Mouse (Mus musculus): Measurements from ENCODE around the gene Mastl. TPM values are rescaled to one million over a fixed set of nuclear protein-coding genes. Genes with fewer than 3 reads are reported as not detected.

Mastl gene
- 1 to 10 TPM; 8.4 to 8.9 TPM for total RNA-seq (2021)
- long read RNA-seq, experiment 1 = 0 reads
- long read RNA-seq, experiment 2, full-length matches to known transcripts = 1 of 2 reads
- long read RNA-seq, experiment 2, partial matches to known transcripts = 0 of 2 reads
- long read RNA-seq, experiment 2, other reads (novel, unspliced or antisense) = 1 of 2 reads

- peak; percentile 92 for DNase-seq (ENCODE audit: low spot score in 2 of 2)
Observed at GRCm38 (mm10) chr2:23155777-23156607, at the start of gene Mastl, which contains the start of gene Yme1l1. TSS of gene Mastl (minus strand) at chr2:23156024. TSS of gene Yme1l1 (plus strand) at chr2:23156369.

- DNase-seq (ENCODE audit: low spot score in 2 of 2) = no peak
Observed at GRCm38 (mm10) chr2:23202900-23203670, 47.3 kb upstream of the Mastl start.

DNA sequence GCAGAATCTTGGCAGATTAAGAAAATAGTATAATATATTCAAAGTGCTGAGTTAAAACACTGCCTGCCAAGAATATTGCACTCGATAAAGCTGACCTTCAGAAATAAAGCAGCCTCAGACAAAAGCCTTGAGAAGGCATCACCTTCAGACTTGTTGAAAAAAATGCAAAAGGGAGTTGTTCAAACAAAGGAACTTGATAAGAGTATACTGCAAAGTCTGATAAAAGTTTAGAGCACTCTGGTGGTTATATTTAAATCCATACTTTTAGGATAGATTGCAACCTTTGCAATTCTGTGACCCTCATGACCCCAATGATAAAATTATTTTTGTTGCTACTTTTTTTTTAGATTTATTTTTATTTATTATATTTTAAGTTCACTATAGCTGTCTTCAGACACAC is 45.2 kb upstream of the Mastl start:
- no peak for DNase-seq (ENCODE audit: low spot score in 2 of 2)

- no peak for DNase-seq (ENCODE audit: low spot score in 2 of 2)
Observed at GRCm38 (mm10) chr2:23194366-23194765, 38.5 kb upstream of the Mastl start.

DNA sequence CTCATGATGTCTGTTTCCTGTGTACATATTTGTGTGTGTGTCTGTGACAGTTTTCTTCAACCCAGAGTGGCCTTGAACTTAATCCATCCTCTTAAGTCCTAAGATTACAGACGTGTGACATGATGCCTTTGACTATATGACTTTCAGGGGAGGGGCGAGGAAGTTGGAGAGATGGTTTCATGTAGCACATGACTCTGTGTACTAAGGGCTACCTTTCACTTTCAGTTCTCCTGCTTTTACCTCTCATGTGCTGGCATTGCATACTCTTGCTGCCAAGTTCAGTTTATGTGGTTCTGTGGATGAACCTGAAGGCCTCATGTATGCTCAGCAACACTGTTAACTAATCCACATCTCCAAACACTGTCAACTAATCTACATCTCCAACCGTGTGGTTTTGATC is 16.5 kb upstream of the Mastl start:
- DNase-seq (ENCODE audit: low spot score in 2 of 2) = no peak

DNA sequence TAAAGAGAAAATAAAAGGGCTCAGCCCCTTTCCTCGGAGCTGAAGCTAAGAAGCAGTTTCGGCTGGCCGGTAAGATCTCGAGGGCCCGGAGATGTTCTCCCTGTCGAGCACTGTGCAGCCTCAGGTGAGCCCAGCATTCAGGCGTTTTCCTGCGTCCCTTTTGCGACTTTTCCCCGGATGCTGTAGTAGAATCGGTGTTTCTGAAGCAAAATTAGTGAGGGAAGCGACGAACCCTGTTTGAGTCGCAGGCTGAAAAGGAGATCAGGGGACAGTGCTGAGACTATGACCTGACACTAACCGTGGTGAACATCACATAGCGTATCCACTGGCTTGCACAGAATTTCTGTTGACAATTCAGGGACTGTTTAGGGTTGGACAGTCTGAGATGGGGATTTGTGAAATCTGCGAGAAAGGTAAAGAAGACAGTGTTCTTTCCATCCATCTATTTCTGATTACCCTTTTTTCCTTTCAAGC is 821 bp upstream of the Mastl start:
- DNase-seq (ENCODE audit: low spot score in 2 of 2) = no peak

DNA sequence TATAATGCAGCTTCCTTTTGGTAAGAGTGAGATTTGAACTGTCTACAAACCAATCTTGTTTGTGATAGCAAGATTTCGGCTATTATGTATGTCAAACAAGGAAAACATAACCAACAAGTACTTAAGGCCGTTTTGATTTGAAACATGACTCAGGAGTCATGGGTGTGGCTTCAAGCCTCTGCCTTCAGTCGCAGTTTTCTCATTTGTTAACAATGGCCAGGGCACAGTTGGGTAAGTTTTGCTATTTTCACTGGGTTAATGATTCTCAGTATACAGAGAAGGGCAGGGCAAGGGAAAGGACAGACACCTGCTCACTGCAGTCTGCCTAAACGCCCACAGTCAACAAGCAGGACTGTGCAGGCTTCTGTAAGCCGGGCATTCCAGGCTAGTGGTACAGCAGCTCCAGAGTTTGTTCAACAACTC is 614 bp downstream of the Mastl start:
- no peak for DNase-seq (ENCODE audit: low spot score in 2 of 2)

DNA sequence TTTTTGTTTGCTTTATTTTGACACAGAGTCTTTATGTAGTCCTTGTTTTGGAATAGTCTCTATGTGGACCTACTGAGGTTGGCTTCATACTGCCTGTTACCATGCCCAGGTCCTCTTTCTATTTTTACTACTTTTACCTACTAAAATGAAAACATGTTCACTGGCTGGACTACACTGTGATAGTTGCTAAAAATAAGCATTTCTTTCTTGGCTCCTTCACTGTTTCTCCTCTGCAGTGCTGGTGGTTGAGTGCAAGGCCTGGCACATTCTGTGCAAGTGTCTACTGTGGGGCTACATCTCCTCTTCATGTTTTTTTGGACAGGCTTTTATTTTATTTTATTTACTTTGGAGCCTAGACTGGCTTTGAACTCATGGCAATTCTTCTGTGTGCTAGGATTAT is 36.3 kb downstream of the Mastl start:
- no peak for DNase-seq (ENCODE audit: low spot score in 2 of 2)

DNA sequence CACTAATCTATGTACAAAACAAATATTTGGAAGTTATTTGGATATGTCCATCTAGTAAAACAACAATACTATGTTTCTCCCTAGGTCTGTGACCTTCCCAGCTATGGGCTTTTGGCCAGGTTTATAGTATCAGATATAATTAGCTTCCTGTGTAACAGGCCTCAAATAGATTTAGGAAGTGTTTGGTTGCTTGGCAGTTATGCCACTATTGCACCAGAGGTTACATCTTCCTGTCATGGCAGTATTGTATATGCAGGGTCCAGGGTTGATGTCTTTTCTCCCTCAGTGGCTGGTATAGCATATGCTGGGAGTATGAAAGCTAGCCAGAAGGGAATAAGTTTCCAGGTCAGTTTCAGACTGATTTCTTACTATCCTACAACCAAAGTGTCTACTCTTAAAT is 53.6 kb downstream of the Mastl start:
- no peak for DNase-seq (ENCODE audit: low spot score in 2 of 2)

DNA sequence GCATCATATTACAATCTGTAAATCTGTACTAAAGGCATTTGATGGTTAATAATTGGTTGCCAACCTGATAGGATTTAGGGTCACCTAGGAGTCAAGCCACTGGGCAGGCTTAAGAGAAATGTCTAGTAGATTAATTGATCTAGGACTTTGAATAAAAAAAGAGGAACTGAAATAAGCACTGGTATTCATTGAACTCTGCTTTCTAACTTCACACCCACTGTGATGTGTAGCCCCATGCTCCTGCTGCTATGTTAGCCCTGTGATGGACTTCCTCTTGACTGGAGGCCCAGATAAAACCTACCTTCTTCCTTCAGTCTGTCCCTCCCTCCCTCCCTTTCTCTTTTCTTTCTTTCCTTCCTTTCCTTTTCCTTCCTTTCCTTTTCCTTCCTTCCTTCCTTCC is 58.8 kb downstream of the Mastl start:
- no peak for DNase-seq (ENCODE audit: low spot score in 2 of 2)

DNA sequence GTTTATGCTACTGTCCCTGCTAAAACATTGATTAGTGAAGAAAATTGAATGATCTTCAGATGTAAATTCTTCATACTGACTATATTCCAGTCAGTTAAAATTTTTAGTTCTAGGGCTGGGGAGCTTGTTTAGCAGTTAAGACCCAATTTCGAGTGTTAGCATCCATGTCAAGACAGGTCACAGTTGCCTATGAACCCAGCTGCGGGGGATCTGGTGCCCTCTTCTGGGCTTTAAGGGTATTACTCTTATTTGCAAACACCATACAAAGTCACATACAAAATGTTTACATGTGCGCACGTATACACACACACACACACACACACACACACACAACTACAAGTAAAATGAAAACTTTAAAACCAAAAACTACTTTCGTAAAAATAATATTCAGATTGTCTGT is 63.6 kb downstream of the Mastl start:
- DNase-seq (ENCODE audit: low spot score in 2 of 2) = no peak

DNA sequence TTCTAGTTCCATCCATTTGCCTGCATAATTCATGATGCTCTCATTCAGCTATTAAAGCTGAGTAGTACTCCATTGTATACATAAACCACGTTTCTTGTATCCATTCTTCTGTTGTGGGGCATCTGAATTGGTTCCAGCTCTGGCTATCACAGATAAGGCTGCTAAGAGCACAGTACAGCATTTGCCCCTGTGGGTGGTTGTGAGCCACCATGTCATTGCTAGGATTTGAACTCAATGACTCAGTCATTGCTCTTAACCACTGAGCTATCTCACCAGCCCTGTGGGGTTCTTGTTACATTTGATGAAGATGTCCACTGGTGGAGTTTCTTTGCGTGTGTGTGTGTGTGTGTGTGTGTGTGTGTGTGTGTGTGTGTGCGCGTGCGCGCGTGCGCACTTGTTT is 71.3 kb downstream of the Mastl start:
- DNase-seq (ENCODE audit: low spot score in 2 of 2) = no peak

GRCm38 (mm10) chr2:23078588-23078987 is 77.2 kb downstream of the Mastl start:
- DNase-seq (ENCODE audit: low spot score in 2 of 2) = no peak

DNA sequence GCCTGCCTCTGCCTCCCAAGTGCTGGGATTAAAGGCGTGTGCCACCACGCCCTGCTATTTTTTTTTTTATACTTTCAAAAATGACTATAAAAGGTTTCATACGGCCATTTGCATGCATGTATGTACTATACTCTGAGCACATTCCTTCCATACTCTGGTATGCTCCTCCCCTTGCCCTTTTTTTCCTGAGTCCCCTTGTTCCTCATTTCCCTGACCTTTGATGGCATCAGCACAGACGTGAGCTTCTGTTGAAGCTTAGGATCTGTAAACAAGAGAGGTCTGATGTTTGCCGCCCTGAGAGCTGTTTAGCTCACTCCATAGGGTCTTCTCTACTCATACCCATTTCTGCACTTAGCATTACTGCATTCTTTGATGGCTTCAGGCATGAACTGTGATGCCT is 78.1 kb downstream of the Mastl start:
- DNase-seq (ENCODE audit: low spot score in 2 of 2) = no peak

- DNase-seq (ENCODE audit: low spot score in 2 of 2) = no peak
Observed at GRCm38 (mm10) chr2:23076783-23077182, 79.0 kb downstream of the Mastl start.

DNA sequence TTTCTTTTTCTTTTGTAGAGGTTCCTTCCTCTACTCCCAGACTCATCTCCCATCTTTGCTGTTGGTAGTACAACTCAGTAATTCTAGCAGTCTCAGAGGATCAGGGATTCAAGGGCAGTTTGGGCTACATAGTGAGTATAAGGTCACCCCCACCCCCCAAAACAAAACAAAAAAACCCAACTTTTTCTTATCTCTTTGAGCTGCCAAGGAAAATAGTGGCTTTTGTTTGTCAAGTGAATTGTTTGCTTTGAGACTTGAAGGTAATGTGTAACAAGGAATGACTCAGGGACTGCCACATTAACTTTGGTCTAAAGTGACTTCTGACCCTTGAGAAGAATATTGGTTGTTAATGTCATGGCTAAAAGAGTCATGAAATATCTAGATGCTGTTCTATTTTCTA is 80.0 kb downstream of the Mastl start:
- DNase-seq (ENCODE audit: low spot score in 2 of 2) = no peak

DNA sequence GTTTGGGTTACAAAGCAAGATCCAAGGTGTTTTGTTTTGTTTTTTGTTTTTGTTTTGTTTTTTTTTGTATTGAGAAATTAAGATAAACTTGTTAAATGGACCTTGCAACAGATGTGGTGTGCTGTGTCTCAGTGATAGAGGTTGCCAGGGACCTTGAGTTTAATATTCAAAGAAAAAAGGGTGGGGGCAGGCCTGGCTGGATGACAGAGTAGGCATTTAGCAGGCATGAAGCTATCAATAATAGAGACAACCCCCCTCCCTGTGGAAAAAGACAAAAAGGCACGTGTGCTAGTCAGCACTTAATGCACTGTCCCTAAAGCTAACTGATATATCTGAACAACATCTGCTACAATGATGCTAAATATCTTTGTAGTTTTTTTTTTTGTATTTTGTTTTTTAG is 84.4 kb downstream of the Mastl start:
- no peak for DNase-seq (ENCODE audit: low spot score in 2 of 2)

DNA sequence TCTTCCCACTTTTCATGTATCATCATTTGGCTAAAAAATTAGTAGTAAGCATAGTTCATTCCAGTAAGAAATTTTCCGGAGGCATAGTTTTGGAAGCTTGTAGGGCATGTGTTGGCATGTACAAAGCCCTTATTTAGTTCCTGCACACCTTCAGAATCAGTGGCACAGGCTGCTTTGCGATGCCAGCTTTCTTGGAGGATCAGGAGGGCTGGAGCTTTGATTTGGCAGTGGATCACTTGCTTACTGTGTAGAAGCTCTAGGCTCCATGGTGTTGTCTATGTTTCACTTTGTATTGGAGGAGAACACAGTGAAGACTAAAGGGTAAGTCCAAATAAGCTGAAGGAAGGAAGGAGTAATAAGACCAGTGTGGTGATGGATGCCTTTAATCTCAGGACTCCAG is 85.3 kb downstream of the Mastl start:
- DNase-seq (ENCODE audit: low spot score in 2 of 2) = no peak

GRCm38 (mm10) chr2:23068894-23069744 is 86.7 kb downstream of the Mastl start:
- peak; percentile 90 to 93 for DNase-seq (ENCODE audit: low spot score in 2 of 2)

- peak in 1 of 2 experiments; percentile 9 for DNase-seq (ENCODE audit: low spot score in 2 of 2)
Observed at GRCm38 (mm10) chr2:23068370-23068737, 87.5 kb downstream of the Mastl start.
